22 mouse cellular contexts compared by ENCODE assay signal in genomic region chr14:118867366-118867765, GRCm38 (mm10).
"Had no signal": no experiment of that assay in that cellular context is flagged by ENCODE, and none has a peak within 500 bp of the region (broad histone marks: within the 10 kb centered on the region; RNA-seq: fewer than 3 reads in every experiment).

No protein-coding gene starts in this region.

- H3K9ac ChIP-seq: liver, embryonic 13.5 days; lung, embryonic 14.5 days; midbrain, embryonic 13.5 days; neural tube, embryonic 13.5 days; stomach, embryonic 15.5 days had no signal

- H3K9me3 ChIP-seq: liver, embryonic 13.5 days; megakaryocyte, embryonic 14.5 days; midbrain, embryonic 10.5 days; midbrain, embryonic 13.5 days; neural tube, embryonic 13.5 days; stomach, embryonic 15.5 days had no signal

- H3K36me3 ChIP-seq: liver, embryonic 13.5 days; stomach, embryonic 15.5 days had no signal

- H3K27me3 ChIP-seq: liver, embryonic 13.5 days; midbrain, embryonic 13.5 days; neural tube, embryonic 13.5 days; stomach, embryonic 15.5 days had no signal

- H3K4me1 ChIP-seq: midbrain, embryonic 13.5 days; neural tube, embryonic 13.5 days; stomach, embryonic 15.5 days had no signal

- H3K27ac ChIP-seq: kidney, postnatal 0 days; layer of hippocampus, adult 2 months; left cerebral cortex, adult 2 months; liver, embryonic 13.5 days; midbrain, embryonic 10.5 days; midbrain, embryonic 13.5 days; neural tube, embryonic 13.5 days; stomach, embryonic 15.5 days had no signal

- H3K4me3 ChIP-seq: layer of hippocampus, adult 2 months; left cerebral cortex, adult 2 months; liver, embryonic 13.5 days; megakaryocyte, embryonic 14.5 days; midbrain, embryonic 10.5 days; midbrain, embryonic 13.5 days; myocyte; neural tube, embryonic 13.5 days; stomach, embryonic 15.5 days had no signal

- H3K4me2 ChIP-seq: liver, embryonic 13.5 days; lung, embryonic 14.5 days; midbrain, embryonic 13.5 days; neural tube, embryonic 13.5 days; stomach, embryonic 15.5 days had no signal

- DNase-seq: kidney, adult 11 months; kidney, adult 9 months; kidney, postnatal 25 days; layer of hippocampus, adult 9-11 months; liver, embryonic 13.5 days; lung, embryonic 14.5 days; lung, postnatal 36 days; right cerebral cortex, adult 18-20 months; right cerebral cortex, postnatal 14 days; right cerebral cortex, postnatal 4 days; thymus, postnatal 25 days had no signal

- ATAC-seq: lung, postnatal 0 days; midbrain, embryonic 13.5 days; midbrain, embryonic 16.5 days had no signal
